Mouse (Mus musculus) cerebellum, adult 9-10 months (tissue): ENCODE measurements around the gene Qprt.

ENCODE experiments used
- DNase-seq: peaks from one replicate; pipeline ENCODE4 v3.0.0; 2022

The Qprt gene

DNA sequence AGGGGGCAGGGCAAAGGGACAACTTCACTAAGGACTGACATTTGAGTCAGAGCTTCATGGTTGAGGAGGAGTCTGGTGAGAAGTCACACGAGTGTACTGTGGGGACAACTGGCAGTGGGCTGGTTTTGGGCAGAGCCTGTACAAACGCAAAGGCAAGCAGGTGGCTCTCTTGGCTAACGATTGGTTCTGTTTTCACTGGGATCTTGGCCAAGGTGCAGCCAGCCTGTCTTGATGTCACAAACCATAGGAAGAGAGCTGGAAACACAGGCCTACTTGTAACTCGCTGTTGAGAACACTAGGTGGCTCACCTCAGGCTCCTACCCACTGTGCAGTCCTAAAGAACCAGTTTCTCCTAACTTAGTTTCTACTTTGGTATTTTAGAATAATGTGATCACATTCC lies 7.6 kb upstream of the Qprt start:
- peak; percentile 56 for DNase-seq

GRCm38 (mm10) chr7:127121061-127121910 lies 740 bp downstream of the Qprt start:
- no peak for DNase-seq

- DNase-seq, result no peak
Measured at GRCm38 (mm10) chr7:127118671-127119445, 3.2 kb downstream of the Qprt start.

- DNase-seq, result no peak
Measured at GRCm38 (mm10) chr7:127117948-127118347, 4.1 kb downstream of the Qprt start.

- DNase-seq, result no peak
Measured at GRCm38 (mm10) chr7:127116331-127116935, 5.6 kb downstream of the Qprt start.

DNA sequence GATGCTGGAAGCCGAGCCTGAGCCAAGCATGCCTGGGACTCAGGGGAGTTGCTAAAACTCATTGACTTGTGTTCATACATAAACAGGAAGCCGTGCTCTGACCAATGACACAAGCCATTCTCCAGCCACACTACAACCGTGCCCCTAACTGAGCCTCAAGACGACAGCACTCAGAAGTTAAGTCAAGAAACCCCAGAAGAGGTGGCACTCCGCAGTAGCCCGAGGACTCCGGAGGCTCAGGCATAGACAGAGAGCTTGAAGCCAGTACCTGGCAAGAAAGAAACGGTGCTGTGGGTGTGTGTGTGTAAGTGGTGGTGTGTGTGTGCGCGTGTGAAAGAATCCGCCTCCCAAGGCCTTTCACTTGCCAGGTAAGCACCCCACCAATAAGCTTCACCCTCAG lies 7.1 kb downstream of the Qprt start:
- DNase-seq, result no peak

DNA sequence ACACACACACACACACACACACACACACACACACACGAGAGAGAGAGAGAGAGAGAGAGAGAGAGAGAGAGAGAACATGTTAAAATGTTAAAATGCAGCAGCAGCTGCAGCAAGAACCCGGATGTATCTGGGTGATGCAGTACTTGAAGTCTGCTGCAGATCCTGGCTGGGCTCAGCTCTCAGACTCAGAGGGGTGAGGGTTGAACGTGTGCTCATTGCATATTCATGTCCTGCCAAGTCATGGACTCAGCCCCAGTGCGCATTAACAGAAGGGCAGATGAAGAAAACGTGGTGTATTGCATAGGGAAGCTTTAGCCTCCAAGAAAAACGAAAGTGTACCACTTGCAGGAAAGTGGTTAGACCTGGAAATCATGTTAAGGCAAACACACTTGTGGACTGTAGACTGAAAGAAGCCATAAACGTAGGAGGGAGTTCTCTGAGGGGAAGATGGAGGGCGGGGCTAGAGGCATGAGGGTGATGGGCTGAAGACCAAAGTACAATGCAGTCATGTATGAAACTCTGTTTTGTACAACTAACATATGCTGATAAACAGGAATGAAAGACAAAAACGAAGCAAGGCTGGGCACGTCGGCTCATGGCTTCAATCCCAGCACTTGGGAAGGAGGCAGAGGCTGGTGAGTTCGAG lies 8.3 kb downstream of the Qprt start:
- no peak for DNase-seq

DNA sequence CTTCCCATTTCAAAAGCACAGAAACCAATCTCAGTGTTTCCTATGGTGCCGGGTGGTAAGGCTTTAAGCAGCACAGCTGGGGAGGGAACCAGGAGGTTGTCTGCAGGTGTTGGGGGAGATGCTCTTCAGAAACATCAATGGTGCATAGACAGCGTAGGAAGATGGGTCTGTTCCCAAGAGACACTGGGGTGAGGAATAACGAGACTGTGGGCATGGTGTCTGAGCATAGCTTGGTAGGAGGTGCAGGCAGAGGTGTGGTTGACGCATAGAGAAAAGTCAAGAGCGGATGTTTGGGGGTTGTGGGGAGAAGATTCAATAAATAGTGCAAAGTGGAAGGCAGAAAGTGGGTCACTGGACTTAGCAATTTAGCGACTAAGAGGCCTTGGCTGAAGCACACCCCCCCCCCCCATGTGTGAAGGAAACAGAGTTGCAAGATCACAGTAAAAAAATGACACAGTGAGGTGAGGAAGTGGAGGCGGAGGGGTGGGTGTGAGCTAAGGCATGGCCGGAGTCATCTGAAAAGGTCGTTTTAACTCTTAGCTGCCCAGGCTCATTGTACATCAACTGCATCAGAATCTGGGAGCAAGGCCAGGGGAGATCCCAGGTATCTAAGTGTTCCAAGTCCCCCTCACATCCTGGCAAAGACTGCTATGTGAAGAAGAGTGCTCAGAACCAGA lies 9.0 kb downstream of the Qprt start:
- DNase-seq, result no peak

- DNase-seq, result no peak
Measured at GRCm38 (mm10) chr7:127112251-127112841, 9.7 kb downstream of the Qprt start.

GRCm38 (mm10) chr7:127111461-127111860 lies 10.6 kb downstream of the Qprt start:
- peak; percentile 52 for DNase-seq

DNA sequence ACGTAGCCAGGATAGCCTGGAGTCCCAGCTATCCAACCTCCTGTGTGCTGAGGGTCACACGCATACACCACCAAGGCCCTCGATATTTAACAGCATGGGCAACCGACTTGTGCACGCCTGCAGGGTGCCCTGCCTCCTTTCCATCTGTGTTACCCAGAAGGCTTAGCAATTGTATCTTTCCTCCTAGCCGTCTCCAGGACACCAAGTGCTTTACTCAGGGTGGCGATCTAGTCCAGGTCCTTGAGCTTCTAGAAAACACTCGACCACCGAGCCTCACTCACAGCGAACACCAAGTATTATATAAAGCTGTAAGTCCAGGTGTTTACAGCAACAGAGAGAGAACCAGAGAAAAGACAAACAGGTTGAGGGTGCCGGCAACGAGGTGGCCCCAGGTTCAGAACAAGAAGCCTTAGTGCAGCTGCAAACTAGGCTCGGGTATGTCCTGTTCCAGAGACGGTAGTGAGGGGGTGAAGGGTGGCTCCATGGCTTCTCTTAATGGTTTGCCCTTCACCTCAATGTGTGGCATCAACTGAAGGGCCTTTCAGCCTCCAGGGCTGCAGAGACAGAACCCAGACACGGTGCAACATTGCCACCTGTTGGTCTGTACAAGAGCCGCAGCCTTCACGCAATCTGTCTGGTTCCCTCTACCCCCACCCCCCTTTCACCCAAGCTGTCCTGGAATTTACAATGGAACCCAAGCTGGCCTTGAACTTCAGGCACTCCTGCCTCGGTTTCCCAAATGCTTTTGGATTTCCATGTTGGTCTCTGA lies 11.6 kb downstream of the Qprt start:
- DNase-seq, result peak; percentile 87

DNA sequence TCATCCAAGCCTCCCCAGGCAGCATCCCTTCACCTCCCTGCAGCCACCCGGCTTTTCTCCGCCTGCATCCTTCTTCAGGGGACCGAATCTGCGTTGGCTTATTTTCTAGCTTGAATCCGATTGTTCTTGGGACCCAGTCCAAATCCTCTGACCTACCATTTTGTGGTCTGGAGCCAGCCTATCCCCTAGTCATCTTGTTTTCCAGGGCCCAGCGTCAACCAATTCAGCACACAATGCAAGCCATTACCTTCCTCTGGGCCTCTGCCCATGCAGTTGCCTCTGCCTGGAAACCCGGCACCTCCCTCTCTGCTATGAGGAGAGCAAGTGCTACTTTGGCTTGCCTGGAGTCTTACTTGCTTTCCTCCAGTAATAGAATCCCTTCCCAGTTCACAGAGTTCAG lies 16.5 kb downstream of the Qprt start:
- peak; percentile 36 for DNase-seq

- DNase-seq, result peak; percentile 96
Measured at GRCm38 (mm10) chr7:127104560-127105332, 17.3 kb downstream of the Qprt start.

DNA sequence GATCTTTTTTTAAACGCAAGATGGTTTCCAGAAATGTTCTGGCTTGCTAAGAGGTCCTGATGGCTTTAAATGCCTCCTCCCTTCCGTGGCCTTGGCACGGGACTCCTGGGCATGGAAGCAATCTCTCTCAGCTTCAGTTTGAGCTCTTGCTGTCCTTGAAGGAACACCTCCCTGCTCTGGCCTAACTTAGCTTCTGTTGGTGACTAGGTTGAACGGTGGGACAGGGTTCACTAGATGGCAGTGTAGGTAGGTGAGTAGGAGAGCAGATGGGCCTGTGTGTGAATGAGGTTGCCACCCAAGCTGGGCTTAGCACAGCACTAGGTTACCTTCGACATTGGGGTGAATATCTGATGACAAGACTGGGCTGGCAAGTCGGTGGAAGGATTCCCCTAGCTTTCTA lies 18.1 kb downstream of the Qprt start:
- DNase-seq, result peak; percentile 32

- no peak for DNase-seq
Measured at GRCm38 (mm10) chr7:127102148-127102547, 19.9 kb downstream of the Qprt start.

DNA sequence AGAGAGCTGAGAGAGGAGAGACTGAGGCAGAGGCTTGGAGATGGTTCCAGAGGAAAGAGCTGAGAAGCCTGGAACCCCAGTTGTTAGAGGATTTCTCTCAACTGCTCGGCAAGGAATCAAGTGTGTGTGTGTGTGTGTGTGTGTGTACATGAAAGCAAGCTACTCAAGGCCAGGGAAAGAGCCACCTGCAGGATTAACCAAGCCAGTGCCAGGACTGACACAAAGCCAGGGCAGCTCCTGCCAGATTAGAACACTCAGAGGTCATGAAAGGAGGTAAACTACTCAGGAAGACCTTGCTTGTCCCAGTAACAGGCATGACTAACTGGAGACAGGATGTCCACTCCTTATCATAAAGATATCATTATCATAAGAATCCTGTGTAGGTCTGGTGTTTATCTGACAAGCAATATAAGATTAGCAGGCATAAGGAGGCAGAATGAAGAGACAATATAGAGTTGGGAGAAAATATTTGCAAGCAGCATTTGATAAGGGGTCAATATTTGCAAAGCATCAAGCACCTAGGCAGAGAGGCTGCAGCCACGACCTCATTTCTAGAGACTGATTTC lies 20.5 kb downstream of the Qprt start:
- DNase-seq, result no peak

DNA sequence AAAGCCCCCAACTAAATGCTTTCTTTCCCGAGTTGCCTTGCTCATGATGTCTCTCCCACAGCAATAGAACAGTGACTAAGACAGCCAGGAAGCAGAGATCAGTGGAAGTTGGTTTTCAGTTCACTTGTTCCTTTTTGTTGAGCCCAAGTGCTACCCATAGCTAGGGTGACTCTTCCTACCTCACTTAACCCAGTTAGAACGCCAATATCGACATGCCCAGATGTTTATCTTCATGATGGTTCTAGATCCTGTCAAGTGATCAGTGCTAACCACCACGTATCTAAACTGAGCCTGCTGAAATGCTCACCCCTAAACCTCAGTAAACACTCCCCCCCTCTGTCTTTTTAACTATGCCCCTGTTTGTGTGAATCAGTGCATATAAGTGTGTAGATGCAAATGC lies 22.5 kb downstream of the Qprt start:
- DNase-seq, result no peak

- DNase-seq, result no peak
Measured at GRCm38 (mm10) chr7:127098950-127099349, 23.1 kb downstream of the Qprt start.

DNA sequence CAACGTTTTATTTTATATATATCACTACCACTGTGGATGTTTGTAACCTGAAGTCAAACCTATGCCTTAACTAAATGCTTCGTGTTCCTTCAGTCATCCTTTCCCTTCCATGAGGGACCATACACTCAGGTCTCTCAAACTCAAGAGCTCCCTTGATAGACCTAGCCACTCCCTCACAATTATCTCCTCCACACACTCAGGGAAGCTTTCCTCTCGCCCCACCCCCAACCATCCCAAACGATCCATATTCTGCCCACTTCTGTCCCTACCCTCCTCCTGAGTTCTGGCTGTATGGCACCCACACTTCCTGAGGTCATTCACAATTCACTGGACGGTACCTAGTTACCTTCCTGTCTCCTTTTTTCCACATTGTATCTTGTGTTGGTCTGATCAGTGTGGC lies 23.5 kb downstream of the Qprt start:
- no peak for DNase-seq

GRCm38 (mm10) chr7:127096456-127096855 lies 25.6 kb downstream of the Qprt start:
- no peak for DNase-seq
